Mouse (Mus musculus): ENCODE results near the gene Olfr658.

Gene Olfr658

DNA sequence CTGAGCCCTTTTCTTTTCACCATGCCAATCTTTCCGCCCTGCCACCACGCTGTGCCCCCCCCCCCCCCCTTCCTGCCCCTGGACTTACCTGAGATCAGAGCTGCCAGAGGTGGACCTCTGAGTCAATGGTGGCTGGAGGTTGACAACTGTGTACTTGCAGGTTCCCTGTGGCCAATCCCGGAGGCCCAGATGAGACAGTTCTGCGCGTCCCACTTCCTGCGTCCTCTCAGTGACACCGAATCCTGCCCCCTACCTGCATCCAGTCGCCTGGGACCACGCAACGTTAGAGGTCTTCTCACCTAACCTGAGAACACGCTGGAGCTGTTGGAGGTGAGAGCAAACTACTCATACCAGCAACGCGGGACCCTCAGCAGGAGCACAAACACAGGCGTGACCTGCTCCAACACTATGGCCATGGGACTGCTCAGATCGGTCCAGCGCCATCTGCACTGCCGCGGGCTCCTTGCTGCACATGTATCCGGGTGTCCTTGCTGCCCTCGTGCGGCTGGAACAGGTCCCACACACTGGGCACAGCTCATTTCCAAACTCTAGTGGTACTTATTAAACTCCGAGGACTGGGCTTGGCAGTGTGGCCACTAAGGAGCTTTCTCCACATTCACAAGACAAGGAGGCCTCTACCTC lies at the start of gene Olfr658:
Gene Olfr658, minus strand, starts transcription at position 465 of the 642 bp plus-strand sequence.
- in situ Hi-C loops (cut with MboI; ENCODE audit: low pct_unique_long_range_greater_than_20kb in 1 of 2, low sequenced_read_pairs in 2 of 2, unreplicated experiment in 1 of 2) = no loop called here

DNA sequence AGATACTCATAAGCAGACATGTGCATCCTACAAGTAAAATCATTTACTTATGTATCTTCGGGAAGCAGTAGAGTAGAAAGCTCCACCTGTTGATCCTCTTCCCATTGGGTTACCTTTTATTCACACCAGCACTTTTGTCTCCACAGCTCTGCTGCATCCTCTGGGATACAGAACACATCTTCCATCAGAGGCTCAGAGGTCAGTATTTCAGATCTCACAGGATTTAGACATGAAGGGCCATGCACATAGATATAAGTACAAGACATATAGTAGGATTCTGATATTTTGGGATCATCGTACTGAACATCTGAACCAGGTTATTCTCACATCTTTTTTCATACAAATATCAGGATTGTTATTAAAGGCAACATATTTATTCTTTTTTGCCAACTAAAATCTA lies 39.1 kb upstream of the Olfr658 start, which contains the start of gene Olfr661:
Gene Olfr661, plus strand, starts transcription at position 301 of the 400 bp plus-strand sequence.
- in situ Hi-C loops (cut with MboI; ENCODE audit: low pct_unique_long_range_greater_than_20kb in 1 of 2, low sequenced_read_pairs in 2 of 2, unreplicated experiment in 1 of 2) = no loop called here

DNA sequence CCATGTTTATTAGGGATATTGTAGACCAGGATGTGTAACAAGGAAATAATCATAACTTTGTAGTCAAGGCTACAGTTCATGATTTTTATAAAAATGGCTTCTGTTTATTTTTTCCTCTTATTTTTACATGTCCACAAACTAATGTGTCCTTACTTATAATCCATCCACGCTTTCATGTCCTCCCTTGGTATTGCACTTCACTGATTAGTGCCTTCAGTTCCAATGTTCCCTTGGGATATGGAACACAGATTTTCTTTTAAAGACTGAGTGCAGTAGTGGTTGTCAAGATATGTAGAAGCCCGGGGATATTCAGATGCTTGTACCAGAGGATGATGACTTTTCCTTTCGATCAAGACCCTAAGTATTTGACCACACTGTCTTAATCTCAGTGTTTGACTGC lies 19.3 kb upstream of the Olfr658 start, which contains the start of gene Olfr659:
Gene Olfr659, plus strand, starts transcription at position 301 of the 400 bp plus-strand sequence.
- in situ Hi-C loops (cut with MboI; ENCODE audit: low pct_unique_long_range_greater_than_20kb in 1 of 2, low sequenced_read_pairs in 2 of 2, unreplicated experiment in 1 of 2) = no loop called here

DNA sequence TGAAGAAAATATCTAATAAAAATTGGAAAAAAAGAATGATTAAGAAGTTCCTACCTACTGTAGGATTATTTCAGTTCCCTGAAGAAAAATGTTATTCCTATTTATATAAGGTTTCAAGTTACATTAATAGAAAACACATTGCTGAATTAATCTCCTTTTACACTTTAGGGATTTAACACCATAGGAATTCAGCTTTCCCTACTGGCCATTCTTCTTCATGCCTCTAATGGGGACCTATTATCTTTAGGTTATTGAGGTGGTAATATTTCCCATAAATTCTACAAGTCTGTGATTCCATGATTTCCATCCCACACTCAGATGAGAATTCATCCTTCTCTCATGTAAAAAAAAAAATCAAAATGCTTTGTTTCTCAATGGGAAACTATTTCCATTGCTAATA lies 22.6 kb downstream of the Olfr658 start, which contains the start of gene Olfr657:
Gene Olfr657, plus strand, starts transcription at position 301 of the 400 bp plus-strand sequence.
- in situ Hi-C loops (cut with MboI; ENCODE audit: low pct_unique_long_range_greater_than_20kb in 1 of 2, low sequenced_read_pairs in 2 of 2, unreplicated experiment in 1 of 2) = loop anchor here in 1 of 2 experiments (25.0 kb wide), 1 partner anchor 437 kb away; the partner anchor contains the start of genes Olfr648 and Olfr649

DNA sequence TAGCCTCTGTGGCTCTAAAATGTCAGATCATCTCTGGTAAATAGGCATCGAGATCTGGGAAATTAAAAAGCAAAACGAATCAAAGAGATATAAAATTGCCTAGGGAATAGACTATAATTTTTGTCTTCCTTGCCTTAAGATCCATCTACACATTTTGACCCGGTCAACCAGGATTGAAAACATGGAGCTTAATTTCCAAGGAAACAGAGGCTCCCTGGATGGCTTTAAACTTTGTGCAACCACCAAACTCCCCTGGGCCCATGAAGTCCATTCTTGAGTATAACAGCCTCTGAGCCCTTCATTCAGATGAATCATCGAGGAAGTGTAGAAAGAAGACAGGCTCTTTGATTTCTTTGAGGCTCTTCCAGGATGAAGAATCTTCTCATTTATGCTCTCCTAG lies 33.5 kb downstream of the Olfr658 start, which contains the start of gene Olfr656:
Gene Olfr656, plus strand, starts transcription at position 301 of the 400 bp plus-strand sequence.
- in situ Hi-C loops (cut with MboI; ENCODE audit: low pct_unique_long_range_greater_than_20kb in 1 of 2, low sequenced_read_pairs in 2 of 2, unreplicated experiment in 1 of 2) = loop anchor here in 1 of 2 experiments (25.0 kb wide), 1 partner anchor 426 kb away; the partner anchor contains the start of genes Olfr648 and Olfr649

DNA sequence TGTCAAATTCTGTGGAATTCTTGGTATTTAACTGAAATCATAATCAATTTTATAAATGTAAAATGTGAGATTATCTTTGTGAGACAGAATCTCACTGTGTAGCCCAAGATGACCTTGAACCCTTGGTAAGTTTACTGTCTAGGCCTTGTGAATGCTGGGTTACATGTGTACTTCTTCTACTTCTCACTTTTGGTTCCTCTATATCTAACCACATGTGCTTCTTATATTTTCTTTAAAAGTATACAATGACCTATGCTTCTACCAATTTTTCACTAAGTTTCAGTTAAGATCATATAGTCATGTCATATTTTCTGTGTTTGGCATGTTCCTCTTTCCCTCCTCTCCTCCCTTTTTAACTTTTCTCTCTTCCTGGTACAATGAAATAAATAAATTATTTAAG lies 42.4 kb downstream of the Olfr658 start:
- in situ Hi-C loops (cut with MboI; ENCODE audit: low pct_unique_long_range_greater_than_20kb in 1 of 2, low sequenced_read_pairs in 2 of 2, unreplicated experiment in 1 of 2) = loop anchor here in 1 of 2 experiments (25.0 kb wide), 1 partner anchor 417 kb away; the partner anchor contains the start of genes Olfr648 and Olfr649

DNA sequence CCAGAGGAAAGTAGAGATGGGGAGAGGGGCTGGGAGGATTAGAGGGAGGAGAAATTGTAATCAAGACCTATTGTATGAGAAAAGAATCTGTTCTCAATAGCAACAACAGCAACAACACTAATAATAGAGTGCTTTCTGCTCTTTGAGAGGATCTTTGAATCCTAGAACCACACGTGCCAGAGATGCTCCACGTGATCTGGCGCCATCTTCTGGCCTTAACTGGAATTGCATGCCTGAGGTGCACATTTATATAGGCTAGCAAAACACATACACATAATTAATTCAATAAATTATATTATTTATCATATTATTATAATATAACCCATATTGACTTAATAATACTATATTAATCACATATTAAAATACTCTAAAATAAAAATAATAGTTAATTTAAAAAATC lies 43.9 kb downstream of the Olfr658 start:
- in situ Hi-C loops (cut with MboI; ENCODE audit: low pct_unique_long_range_greater_than_20kb in 1 of 2, low sequenced_read_pairs in 2 of 2, unreplicated experiment in 1 of 2) = loop anchor here in 1 of 2 experiments (25.0 kb wide), 1 partner anchor 416 kb away; the partner anchor contains the start of genes Olfr648 and Olfr649

DNA sequence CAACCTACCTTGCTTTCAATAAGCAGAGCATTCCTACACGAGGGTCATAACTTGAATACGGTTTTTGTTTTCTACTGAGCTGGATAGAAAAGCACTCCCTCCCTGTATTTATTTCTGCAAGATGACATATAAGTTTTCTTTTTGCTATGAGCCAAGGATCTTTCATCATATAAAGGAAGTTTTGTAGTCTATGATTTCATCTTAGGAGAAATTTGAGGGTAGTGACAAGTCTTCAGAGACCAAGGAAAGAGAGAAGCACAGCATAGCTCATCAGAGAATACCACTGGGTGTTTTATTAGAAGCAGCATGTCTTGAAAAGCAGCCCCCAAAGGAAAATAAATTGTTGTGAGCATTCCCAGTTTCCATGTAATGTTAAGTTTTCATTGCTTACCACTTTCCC lies 45.4 kb downstream of the Olfr658 start, which contains the start of gene Olfr655:
Gene Olfr655, minus strand, starts transcription at position 101 of the 400 bp plus-strand sequence.
- in situ Hi-C loops (cut with MboI; ENCODE audit: low pct_unique_long_range_greater_than_20kb in 1 of 2, low sequenced_read_pairs in 2 of 2, unreplicated experiment in 1 of 2) = loop anchor here in 1 of 2 experiments (25.0 kb wide), 1 partner anchor 414 kb away; the partner anchor contains the start of genes Olfr648 and Olfr649
